Mouse (Mus musculus): ENCODE measurements around the gene Fcrl5. TPM values are rescaled to one million over a fixed set of nuclear protein-coding genes. Genes with fewer than 3 reads are reported as not detected.
A peak's percentile ranks its signal among the peaks of the same experiment; 100 is the strongest.
"Not testable (repeated sequence)": the region's sequence is repeated elsewhere in the genome, so short reads cannot be mapped to it uniquely, and the experiment has no call there.

Gene Fcrl5
- total RNA-seq, 2 experiments from 2014 or later, result not detected

DNA sequence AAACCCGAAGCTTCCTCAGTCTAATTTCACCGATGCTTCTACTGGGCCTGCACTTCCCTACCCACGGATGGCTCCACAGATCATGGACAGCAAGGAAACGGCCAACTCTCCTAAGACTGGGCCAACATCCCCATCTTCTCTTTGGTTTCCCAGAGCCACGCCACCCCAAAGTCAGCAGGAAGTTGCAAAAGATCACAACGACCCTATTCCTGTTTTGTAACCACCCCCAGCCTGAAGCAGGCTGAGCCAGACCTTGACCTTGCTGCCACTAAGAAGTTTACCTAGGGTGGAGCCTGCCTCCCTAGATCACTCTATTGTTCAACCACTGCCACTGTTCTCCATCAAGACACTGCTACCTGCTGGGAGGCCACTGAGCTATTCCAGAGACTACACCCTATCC is 31.4 kb downstream of the Fcrl5 start:
- DNase-seq (ENCODE audit: low spot score in 2 of 2), result no peak
- Histone ChIP-seq H3K4me3 (no peak overlapping the region), H3K27ac (no peak overlapping the region)
- TF ChIP-seq CTCF (conservative IDR thresholded peaks at IDR 0.05), result no peak

DNA sequence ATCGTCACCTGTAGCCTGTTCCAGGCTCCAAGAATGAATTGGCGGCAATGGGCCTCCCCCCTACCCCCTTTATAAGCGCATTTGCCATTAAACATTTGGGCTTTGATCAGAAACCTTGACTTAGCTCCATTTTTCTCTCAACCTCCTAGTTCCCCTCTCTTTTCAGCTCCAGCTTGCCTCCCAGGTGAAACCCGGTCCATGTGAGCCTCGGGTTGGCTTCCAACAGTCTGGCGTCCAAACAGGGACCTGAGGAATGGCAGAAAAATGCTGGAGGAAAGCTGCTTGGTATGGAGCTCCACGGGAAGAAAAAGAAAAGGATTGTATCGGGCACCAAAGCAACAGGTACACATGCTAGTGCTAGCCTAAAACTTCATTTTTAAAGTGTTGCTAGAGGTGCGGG is 31.8 kb downstream of the Fcrl5 start:
- DNase-seq (ENCODE audit: low spot score in 2 of 2), result no peak
- H3K27ac ChIP-seq, result no peak overlapping the region
- no peak for TF ChIP-seq CTCF (conservative IDR thresholded peaks at IDR 0.05)
- H3K4me3 ChIP-seq, result no peak overlapping the region

DNA sequence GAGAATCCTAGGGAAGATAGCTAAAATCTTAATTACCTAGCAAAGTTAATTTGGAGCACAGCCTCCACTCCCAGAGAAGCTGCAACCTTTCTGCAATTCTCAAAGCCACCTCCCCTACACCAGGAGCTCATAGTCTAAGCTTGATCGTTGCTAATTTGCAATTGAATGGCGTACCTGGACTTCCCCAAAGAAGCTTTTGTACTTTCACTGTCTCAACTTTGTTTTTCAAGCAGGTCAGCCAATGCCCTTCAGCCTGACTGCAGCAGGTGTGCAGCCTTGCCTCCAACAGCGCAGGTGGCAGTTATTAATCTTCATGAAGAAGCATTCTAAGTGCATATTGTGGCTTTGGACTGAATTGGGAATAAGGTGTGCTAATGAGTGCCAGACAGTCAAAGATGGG is 42.4 kb downstream of the Fcrl5 start:
- not testable (repeated sequence) for H3K4me3 ChIP-seq; DNase-seq (ENCODE audit: low spot score in 2 of 2); H3K27ac ChIP-seq

DNA sequence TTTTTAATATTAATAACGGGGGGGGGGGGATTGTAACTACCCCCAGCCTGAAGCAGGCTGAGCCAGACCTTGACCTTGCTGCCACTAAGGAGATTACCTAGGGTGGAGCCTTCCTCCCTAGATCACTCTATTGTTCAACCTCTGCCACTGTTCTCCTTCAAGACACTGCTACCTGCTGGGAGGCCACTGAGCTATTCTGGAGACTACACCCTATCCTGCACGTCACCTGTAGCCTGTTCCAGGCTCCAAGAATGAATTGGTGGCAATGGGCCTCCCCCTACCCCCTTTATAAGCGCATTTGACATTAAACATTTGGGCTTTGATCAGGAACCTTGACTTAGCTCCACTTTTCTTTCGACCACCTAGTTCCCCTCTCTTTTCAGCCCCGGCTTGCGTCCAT is 43.0 kb downstream of the Fcrl5 start:
- H3K4me3 ChIP-seq; DNase-seq (ENCODE audit: low spot score in 2 of 2); H3K27ac ChIP-seq: not testable (repeated sequence)

DNA sequence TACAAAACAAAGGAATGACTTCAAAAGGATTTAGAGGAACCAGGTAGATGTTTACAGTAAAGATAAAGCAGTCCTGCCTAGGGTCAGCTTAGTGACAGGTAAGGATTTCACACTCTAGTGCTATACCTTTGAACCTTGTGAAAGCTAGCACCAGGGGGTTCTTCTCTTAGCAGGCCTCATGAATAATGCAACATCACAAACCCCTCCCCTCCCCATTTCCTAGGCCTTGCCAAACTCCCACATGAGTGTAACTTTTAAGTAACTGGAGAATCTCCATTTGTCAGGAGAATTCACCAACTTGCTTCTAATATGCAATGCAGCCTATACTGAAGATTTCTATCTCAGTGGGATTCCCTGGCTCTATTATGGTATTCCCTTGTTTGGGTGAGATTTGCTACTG is 43.7 kb downstream of the Fcrl5 start:
- H3K4me3 ChIP-seq; DNase-seq (ENCODE audit: low spot score in 2 of 2); H3K27ac ChIP-seq: not testable (repeated sequence)

DNA sequence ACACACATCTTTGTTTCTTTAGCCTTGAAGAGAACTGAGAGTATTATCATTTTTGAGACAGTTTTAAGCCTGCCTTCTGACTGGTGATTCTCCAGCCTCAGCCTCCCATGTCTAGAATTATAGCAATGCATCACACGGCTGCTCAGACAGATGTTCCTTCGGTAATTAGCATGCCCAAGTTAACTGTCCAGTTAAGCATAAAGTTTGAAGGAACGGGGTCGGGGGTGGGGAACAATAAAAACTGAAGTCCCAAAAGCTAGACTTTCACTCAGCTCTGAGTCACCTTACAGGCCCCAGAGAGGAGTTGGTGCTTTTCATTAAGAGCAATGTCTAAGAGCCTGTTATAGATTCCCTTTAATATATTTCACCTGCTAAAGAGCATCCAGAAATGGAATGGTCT is 51.8 kb downstream of the Fcrl5 start:
- Histone ChIP-seq H3K4me3 (no peak overlapping the region), H3K27ac (no peak overlapping the region)
- DNase-seq (ENCODE audit: low spot score in 2 of 2), result no peak
- TF ChIP-seq CTCF (conservative IDR thresholded peaks at IDR 0.05), result no peak

DNA sequence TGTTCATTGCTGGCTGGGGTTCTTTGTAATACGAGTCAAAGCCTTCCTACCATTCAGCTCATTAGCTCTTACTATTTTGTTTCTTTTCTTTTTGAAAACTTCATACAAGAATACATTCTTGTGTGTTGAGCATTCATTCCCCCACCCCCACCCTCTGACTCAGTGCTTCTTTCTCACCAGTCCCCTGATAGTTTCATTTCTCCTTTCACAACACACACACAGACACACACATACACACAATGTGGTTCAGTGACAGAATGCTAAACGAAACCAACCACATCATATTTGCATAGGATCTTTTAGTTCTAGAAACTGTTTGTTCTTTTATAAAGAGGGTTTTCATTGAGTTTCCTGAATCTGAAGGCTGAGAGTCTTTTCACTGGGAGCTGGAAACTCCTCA is 52.3 kb downstream of the Fcrl5 start:
- Histone ChIP-seq H3K4me3 (no peak overlapping the region), H3K27ac (no peak overlapping the region)
- TF ChIP-seq CTCF (conservative IDR thresholded peaks at IDR 0.05), result no peak
- DNase-seq (ENCODE audit: low spot score in 2 of 2), result no peak

DNA sequence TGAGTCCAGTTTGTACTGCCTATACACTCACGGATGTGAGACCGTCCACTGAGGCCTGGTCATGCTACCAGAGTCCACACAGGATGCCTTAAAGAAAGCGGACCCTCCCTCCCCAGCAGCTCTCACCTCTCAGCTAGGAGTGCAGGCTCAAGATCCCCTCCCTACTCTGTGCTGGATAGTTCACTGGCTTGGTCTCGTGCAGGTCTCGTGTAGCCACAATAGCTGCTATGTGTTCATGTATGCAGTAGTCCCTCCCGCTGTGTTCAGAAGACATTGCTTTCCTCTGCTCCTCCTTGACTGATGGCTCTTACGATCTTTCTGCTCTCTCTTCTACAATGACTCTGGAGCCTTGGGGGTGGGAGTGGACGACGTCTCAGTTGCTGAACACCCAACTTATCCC is 62.7 kb downstream of the Fcrl5 start:
- no peak for DNase-seq (ENCODE audit: low spot score in 2 of 2)
- no peak for TF ChIP-seq CTCF (conservative IDR thresholded peaks at IDR 0.05)
- no peak overlapping the region for H3K27ac ChIP-seq
- no peak overlapping the region for H3K4me3 ChIP-seq

DNA sequence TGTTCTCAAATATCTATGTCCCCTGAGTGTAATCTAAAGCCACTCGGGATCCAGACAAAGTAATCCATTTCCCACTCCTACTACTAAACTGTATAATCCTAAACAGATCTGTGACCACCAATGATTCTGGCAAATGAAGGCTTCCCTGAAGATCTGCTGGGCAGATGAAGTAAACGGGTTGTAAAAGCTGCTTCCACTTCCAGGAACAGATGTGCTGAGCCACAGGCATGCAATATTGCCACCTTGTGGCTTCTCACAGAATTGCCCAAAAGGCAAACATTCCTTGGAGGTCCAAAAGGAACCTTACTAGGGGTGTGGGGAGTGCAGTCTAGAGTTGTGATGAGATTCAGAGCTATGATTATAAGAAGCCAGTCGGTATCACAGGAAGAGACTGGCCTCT is 63.5 kb downstream of the Fcrl5 start:
- peak; percentile 98 for TF ChIP-seq CTCF (conservative IDR thresholded peaks at IDR 0.05)
- DNase-seq (ENCODE audit: low spot score in 2 of 2), result peak; percentile 56 to 77
- Histone ChIP-seq H3K4me3 (no peak overlapping the region), H3K27ac (no peak overlapping the region)

DNA sequence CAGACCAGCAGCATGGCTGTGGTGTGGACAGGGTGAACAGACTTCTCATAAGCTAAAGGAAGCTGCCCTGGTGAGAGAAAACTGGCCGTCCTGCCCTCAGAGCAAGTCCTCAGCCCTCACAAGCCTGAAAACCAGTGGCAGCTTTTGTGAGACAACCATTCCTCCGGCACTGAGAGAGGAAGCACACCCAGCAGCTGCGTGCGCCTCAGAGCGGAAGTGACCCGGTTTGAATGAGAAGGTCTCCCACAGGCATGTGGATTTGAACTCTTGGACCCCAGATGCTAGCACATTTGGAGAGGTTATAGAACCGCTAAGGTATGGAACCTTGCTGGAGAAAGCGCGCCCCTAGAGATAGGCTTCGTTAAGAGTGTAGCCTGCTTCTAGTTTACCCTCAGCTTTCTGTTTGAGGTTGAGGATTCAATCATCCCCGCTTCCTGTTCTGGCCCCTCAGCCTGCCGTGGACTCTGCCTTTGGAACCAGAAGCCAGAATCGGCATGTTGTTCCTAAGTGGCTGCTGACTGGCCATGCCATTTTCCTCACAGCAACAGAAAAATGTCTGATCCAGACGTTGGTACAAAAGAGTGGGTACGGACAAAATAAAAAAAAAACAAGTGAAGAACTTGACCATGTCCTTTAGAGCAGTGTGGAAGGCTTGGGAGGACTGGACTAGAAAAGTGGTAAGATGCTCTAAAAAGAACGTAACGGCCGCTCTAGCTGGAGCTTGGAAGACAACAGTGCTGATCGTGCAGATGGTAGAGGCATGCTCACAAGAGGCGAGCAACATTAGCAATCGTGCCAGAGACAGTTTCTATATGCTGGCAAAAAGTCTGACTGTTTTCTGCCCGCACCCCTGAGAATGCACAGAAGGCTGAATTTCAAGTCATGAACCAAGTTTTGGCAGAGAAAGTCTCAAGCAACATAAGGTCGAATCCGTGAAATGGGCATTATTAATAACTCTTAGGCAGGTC is 64.8 kb downstream of the Fcrl5 start:
- H3K4me3 ChIP-seq, result no peak overlapping the region
- no peak overlapping the region for H3K27ac ChIP-seq
- TF ChIP-seq CTCF (conservative IDR thresholded peaks at IDR 0.05), result no peak
- no peak for DNase-seq (ENCODE audit: low spot score in 2 of 2)

DNA sequence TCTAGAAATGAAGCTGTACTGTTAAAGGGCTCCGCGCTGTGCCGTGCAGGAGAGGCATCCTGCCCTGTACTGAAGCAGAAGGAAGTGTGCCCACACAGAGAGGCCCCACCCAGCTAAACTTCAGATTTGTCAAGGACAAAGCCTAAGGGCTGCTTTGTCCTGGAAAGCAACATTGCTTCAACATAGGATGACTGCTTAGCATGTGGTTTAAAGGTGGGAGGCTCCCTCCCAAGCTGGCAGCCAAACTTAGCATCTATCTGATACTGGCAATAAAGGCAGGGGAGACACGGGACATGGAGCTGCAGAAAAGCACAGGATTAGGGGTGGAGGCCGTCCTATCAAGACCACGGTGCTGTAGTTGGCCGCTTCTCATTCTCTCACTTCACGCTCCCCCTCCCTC is 65.6 kb downstream of the Fcrl5 start:
- DNase-seq (ENCODE audit: low spot score in 2 of 2), result no peak
- no peak overlapping the region for H3K4me3 ChIP-seq
- TF ChIP-seq CTCF (conservative IDR thresholded peaks at IDR 0.05), result no peak

DNA sequence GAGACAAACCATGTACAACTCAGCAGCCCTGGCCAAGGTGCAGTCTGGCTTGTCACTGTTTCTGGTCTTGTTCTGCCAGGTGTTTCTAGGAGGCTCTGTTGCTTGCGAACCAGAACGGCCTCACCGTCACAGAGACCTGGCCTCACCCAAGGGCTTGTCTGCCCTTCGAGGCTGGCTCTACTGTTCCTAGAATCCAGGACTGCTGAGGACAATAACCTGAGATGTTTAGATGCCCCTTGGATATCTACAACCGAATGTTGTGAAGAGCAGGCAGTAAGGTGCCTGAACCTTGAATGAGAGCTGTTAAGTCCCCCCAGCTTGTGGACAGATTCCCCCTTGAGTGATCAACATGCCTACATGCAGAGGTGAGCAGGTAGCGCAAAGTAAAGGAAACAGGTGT is 67.2 kb downstream of the Fcrl5 start:
- DNase-seq (ENCODE audit: low spot score in 2 of 2), result no peak
- no peak overlapping the region for H3K4me3 ChIP-seq
- no peak overlapping the region for H3K27ac ChIP-seq
- no peak for TF ChIP-seq CTCF (conservative IDR thresholded peaks at IDR 0.05)

More for the DNA sequence above, 65.6 kb downstream of the Fcrl5 start:
- no peak overlapping the region for H3K27ac ChIP-seq

DNA sequence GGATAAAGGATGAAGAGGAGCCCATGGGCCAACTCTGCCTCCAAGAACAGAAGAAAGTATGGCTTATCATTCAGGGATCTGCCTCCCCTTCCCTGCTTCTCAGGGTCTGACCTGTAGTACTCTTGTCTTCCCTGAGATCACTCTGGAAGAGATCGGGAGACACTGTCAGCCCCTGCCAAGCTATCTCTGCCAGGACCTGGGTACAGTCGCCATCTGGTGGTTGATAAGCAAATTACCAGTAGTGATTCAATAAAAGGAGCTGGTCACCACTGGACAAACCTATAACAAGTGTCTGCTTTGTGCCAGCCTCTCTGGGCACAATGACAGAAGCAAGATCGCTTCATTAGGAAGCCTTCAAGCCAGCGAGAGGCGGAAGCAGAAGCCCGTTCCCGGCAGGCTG is 68.8 kb downstream of the Fcrl5 start:
- no peak overlapping the region for H3K4me3 ChIP-seq
- TF ChIP-seq CTCF (conservative IDR thresholded peaks at IDR 0.05), result peak; percentile 87
- H3K27ac ChIP-seq, result no peak overlapping the region
- peak in 1 of 2 experiments; percentile 56 for DNase-seq (ENCODE audit: low spot score in 2 of 2)

DNA sequence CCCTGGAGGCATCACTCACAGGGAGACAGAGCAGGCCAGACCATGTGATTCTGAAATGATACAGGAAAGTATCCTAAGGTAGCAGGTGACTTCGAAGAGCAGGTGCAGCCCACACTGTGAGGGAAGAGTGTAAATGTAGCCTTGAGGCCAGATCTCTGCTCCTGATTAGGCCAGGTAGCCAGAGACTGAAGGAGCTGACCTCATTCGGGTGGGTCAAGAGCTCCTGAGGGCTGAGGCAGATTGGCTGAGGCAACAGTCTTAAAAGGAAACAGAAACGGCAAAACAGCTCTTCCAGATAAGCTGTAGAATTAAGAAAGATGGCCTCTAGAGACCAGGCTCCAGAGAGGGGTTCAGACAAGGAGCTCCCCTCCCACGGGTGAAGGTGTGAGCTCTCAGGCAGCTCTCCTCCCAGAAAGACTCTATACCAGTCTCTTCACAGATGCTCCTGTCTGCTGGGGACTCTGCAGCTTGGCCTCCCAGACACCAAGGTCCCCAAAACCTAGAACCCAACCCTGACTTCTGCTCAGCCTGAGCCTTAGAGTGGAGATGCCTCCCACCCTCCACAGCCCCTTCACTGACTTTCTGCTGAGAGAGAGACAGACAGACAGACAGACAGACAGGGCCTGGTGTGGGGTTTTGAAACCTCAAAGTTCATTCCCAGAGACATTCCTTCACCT is 69.3 kb downstream of the Fcrl5 start:
- H3K4me3 ChIP-seq, result no peak overlapping the region
- H3K27ac ChIP-seq, result no peak overlapping the region
- TF ChIP-seq CTCF (conservative IDR thresholded peaks at IDR 0.05), result no peak
- DNase-seq (ENCODE audit: low spot score in 2 of 2), result no peak

Measured in layer of hippocampus, adult 2 months (tissue).